Mouse (Mus musculus): ENCODE measurements at regions not wholly inside any gene's neighbourhood (a gene's known extent, or its start where the extent isn't known, plus 50 kb on each side); places are given as distances from the start of the nearest gene placed in this dataset.

GRCm38 (mm10) chr1:130309746-130310145, 113.1 kb downstream of the Cd55b start:
- Histone ChIP-seq H3K9ac (ENCODE audit: low read length) (no peak overlapping the region), H3K9me3 (ENCODE audit: control insufficient read depth, low read length) (no peaks in the 10 kb centered on the region), H3K27me3 (ENCODE audit: control insufficient read depth, insufficient read depth, low read length) (no peaks in the 10 kb centered on the region), H3K27ac (ENCODE audit: low read depth, low read length) (no peak overlapping the region), H3K36me3 (ENCODE audit: control insufficient read depth, insufficient read depth, low read length) (no peaks in the 10 kb centered on the region), H3K4me3 (ENCODE audit: low read depth, low read length) (no peak overlapping the region), H3K4me2 (no peak overlapping the region), H3K4me1 (ENCODE audit: control insufficient read depth, insufficient read depth, low read length) (no peaks in the 10 kb centered on the region)
- ATAC-seq (ENCODE audit: low FRiP score) (no peak), DNase-seq (ENCODE audit: low spot score, missing footprints) (peak; percentile 26)
- WGBS: 76% methylated on average over 2 of the region's 2 CpGs

- WGBS: 50% methylated on average over 11 of the region's 11 CpGs
- Histone ChIP-seq H3K4me1 (ENCODE audit: control insufficient read depth, insufficient read depth, low read length) (peaks cover 8% of the 10 kb centered on the region), H3K27me3 (ENCODE audit: control insufficient read depth, insufficient read depth, low read length) (no peaks in the 10 kb centered on the region), H3K9me3 (ENCODE audit: control insufficient read depth, low read length) (no peaks in the 10 kb centered on the region), H3K27ac (ENCODE audit: low read depth, low read length) (no peak overlapping the region), H3K4me2 (no peak overlapping the region), H3K36me3 (ENCODE audit: control insufficient read depth, insufficient read depth, low read length) (no peaks in the 10 kb centered on the region), H3K4me3 (ENCODE audit: low read depth, low read length) (no peak overlapping the region), H3K9ac (ENCODE audit: low read length) (no peak overlapping the region)
- no peak for ATAC-seq (ENCODE audit: low FRiP score)
- DNase-seq (ENCODE audit: low spot score, missing footprints): peak; percentile 79
Measured at GRCm38 (mm10) chr1:130301828-130302386, 120.9 kb downstream of the Cd55b start.

DNA sequence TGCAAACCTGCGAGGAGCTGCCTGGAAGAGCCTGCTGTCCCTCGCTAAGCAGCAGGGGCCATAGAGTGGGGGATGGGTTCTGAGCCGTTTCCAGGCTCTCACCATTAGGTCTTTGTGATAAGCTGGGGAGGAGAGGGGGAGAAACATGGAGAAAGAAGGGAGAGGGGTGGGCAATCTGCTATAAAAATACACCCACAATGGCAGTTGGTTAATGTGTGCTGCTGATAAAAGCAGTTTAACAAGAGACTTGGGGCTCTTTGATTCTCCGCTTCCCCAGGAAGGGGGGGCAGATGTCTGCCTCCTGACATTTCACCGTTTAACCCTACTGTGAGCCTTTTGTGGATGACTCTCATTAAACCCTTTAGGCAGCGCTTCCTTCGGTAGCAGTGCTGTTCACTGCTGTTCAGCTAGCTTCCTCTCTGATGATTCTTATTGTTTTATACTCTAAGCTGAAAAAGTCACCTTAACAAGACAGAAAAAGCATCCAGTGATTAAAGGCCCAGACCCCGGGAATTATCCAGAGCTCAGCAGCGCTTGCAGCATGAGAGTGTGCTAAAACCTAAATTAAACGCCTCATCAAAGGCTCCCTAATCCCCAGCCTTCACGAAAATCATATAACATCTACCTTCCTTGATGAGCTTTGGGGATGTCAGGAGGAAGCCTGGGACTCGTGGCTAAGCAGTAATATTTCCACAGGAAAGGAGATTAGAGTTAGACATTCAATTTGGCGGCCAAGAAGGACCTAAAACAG, 122.6 kb downstream of the Cd55b start:
- peak overlapping the region; percentile 14; the same call in 1 of the 2 replicates for H3K4me3 ChIP-seq (ENCODE audit: low read depth, low read length)
- H3K9ac ChIP-seq (ENCODE audit: low read length): peak overlapping the region; percentile 62
- ATAC-seq (ENCODE audit: low FRiP score) (peak; percentile 95), DNase-seq (ENCODE audit: low spot score, missing footprints) (peak; percentile 97)
- H3K4me2 ChIP-seq: peak overlapping the region; percentile 38
- peak overlapping the region; percentile 69 for H3K27ac ChIP-seq (ENCODE audit: low read depth, low read length)
- peaks cover 8% of the 10 kb centered on the region for H3K4me1 ChIP-seq (ENCODE audit: control insufficient read depth, insufficient read depth, low read length)
- WGBS: 4% methylated on average over 13 of the region's 13 CpGs
- no peaks in the 10 kb centered on the region for H3K36me3 ChIP-seq (ENCODE audit: control insufficient read depth, insufficient read depth, low read length)
- H3K9me3 ChIP-seq (ENCODE audit: control insufficient read depth, low read length): no peaks in the 10 kb centered on the region
- no peaks in the 10 kb centered on the region for H3K27me3 ChIP-seq (ENCODE audit: control insufficient read depth, insufficient read depth, low read length)

DNA sequence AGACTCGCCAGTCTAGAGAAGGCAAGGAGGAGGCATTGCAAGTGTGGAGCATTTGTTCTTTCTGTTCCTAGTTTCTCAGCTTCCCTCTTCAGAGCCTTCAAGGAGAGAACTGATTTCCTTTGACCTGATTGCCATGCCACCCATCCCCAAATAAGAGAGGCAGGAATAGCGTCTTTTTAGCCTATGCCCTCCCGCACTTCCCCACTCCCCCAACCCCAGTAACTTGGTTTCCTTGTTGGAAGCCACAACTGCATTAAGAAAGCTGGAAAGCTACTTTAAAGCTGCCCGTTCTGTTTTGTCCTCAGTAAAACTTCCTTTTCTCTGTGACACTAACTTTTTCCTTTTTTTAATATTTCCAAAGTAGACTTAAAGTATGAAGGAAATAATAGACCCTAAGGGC, 123.2 kb downstream of the Cd55b start:
- 6% methylated on average over 4 of the region's 4 CpGs for WGBS
- Histone ChIP-seq H3K4me3 (ENCODE audit: low read depth, low read length) (no peak overlapping the region), H3K27ac (ENCODE audit: low read depth, low read length) (peak overlapping the region; percentile 69), H3K27me3 (ENCODE audit: control insufficient read depth, insufficient read depth, low read length) (no peaks in the 10 kb centered on the region), H3K4me2 (peak overlapping the region; percentile 38), H3K9ac (ENCODE audit: low read length) (peak overlapping the region; percentile 62), H3K36me3 (ENCODE audit: control insufficient read depth, insufficient read depth, low read length) (no peaks in the 10 kb centered on the region), H3K9me3 (ENCODE audit: control insufficient read depth, low read length) (no peaks in the 10 kb centered on the region), H3K4me1 (ENCODE audit: control insufficient read depth, insufficient read depth, low read length) (peaks cover 8% of the 10 kb centered on the region)
- DNase-seq (ENCODE audit: low spot score, missing footprints): peak; percentile 94
- ATAC-seq (ENCODE audit: low FRiP score): peak; percentile 25

DNA sequence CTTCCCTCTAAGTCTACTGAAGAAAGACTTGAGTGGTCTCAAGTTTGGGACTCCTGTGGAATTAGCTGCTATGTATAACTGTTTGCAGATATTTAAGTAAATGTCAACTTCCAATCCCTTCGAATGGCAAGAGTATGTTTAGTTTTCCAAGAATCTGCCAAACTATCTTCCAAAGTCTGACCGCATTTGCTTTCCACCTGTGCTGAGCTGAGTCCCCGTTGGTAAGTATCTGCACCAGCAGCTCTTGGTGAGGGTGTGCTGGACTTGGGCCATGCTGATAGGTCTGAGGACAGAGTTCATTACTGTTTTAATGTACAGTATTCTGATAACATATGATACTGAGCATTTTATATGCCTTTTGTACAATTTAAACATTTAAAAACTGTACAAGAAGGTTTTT, 123.7 kb downstream of the Cd55b start:
- Histone ChIP-seq H3K36me3 (ENCODE audit: control insufficient read depth, insufficient read depth, low read length) (no peaks in the 10 kb centered on the region), H3K9me3 (ENCODE audit: control insufficient read depth, low read length) (no peaks in the 10 kb centered on the region), H3K9ac (ENCODE audit: low read length) (no peak overlapping the region), H3K4me1 (ENCODE audit: control insufficient read depth, insufficient read depth, low read length) (peaks cover 8% of the 10 kb centered on the region), H3K27ac (ENCODE audit: low read depth, low read length) (no peak overlapping the region), H3K4me2 (no peak overlapping the region), H3K27me3 (ENCODE audit: control insufficient read depth, insufficient read depth, low read length) (no peaks in the 10 kb centered on the region), H3K4me3 (ENCODE audit: low read depth, low read length) (no peak overlapping the region)
- WGBS: 60% methylated on average over 3 of the region's 3 CpGs
- ATAC-seq (ENCODE audit: low FRiP score) (no peak), DNase-seq (ENCODE audit: low spot score, missing footprints) (peak; percentile 83)

- no peak overlapping the region for H3K9ac ChIP-seq (ENCODE audit: low read length)
- H3K27me3 ChIP-seq (ENCODE audit: control insufficient read depth, insufficient read depth, low read length): no peaks in the 10 kb centered on the region
- 80% methylated on average over 1 of the region's 1 CpGs for WGBS
- H3K4me1 ChIP-seq (ENCODE audit: control insufficient read depth, insufficient read depth, low read length): peaks cover 8% of the 10 kb centered on the region
- H3K27ac ChIP-seq (ENCODE audit: low read depth, low read length): no peak overlapping the region
- H3K36me3 ChIP-seq (ENCODE audit: control insufficient read depth, insufficient read depth, low read length): no peaks in the 10 kb centered on the region
- no peak overlapping the region for H3K4me3 ChIP-seq (ENCODE audit: low read depth, low read length)
- H3K4me2 ChIP-seq: no peak overlapping the region
- no peaks in the 10 kb centered on the region for H3K9me3 ChIP-seq (ENCODE audit: control insufficient read depth, low read length)
- no peak for DNase-seq (ENCODE audit: low spot score, missing footprints)
- no peak for ATAC-seq (ENCODE audit: low FRiP score)
Measured at GRCm38 (mm10) chr1:130298636-130299035, 124.2 kb downstream of the Cd55b start.

GRCm38 (mm10) chr1:130297471-130297870, 125.3 kb downstream of the Cd55b start:
- peak; percentile 78 for DNase-seq (ENCODE audit: low spot score, missing footprints)
- no peaks in the 10 kb centered on the region for H3K36me3 ChIP-seq (ENCODE audit: control insufficient read depth, insufficient read depth, low read length)
- no peak overlapping the region for H3K27ac ChIP-seq (ENCODE audit: low read depth, low read length)
- no peak overlapping the region for H3K4me3 ChIP-seq (ENCODE audit: low read depth, low read length)
- H3K4me1 ChIP-seq (ENCODE audit: control insufficient read depth, insufficient read depth, low read length): peaks cover 8% of the 10 kb centered on the region
- 59% methylated on average over 2 of the region's 2 CpGs for WGBS
- H3K4me2 ChIP-seq: no peak overlapping the region
- H3K9me3 ChIP-seq (ENCODE audit: control insufficient read depth, low read length): no peaks in the 10 kb centered on the region
- no peak for ATAC-seq (ENCODE audit: low FRiP score)
- H3K9ac ChIP-seq (ENCODE audit: low read length): no peak overlapping the region
- no peaks in the 10 kb centered on the region for H3K27me3 ChIP-seq (ENCODE audit: control insufficient read depth, insufficient read depth, low read length)

GRCm38 (mm10) chr1:130285882-130286281, 136.9 kb downstream of the Cd55b start:
- WGBS: 93% methylated on average over 6 of the region's 6 CpGs
- Histone ChIP-seq H3K4me3 (ENCODE audit: low read depth, low read length) (no peak overlapping the region), H3K9me3 (ENCODE audit: control insufficient read depth, low read length) (no peaks in the 10 kb centered on the region), H3K9ac (ENCODE audit: low read length) (no peak overlapping the region), H3K27ac (ENCODE audit: low read depth, low read length) (no peak overlapping the region), H3K27me3 (ENCODE audit: control insufficient read depth, insufficient read depth, low read length) (no peaks in the 10 kb centered on the region), H3K4me2 (no peak overlapping the region), H3K36me3 (ENCODE audit: control insufficient read depth, insufficient read depth, low read length) (no peaks in the 10 kb centered on the region), H3K4me1 (ENCODE audit: control insufficient read depth, insufficient read depth, low read length) (no peaks in the 10 kb centered on the region)
- no peak for ATAC-seq (ENCODE audit: low FRiP score)
- peak; percentile 68 for DNase-seq (ENCODE audit: low spot score, missing footprints)

GRCm38 (mm10) chr1:130282153-130282552, 140.7 kb downstream of the Cd55b start:
- H3K27ac ChIP-seq (ENCODE audit: low read depth, low read length): no peak overlapping the region
- WGBS: 73% methylated on average over 3 of the region's 3 CpGs
- no peaks in the 10 kb centered on the region for H3K36me3 ChIP-seq (ENCODE audit: control insufficient read depth, insufficient read depth, low read length)
- no peaks in the 10 kb centered on the region for H3K4me1 ChIP-seq (ENCODE audit: control insufficient read depth, insufficient read depth, low read length)
- no peak overlapping the region for H3K4me2 ChIP-seq
- H3K9me3 ChIP-seq (ENCODE audit: control insufficient read depth, low read length): no peaks in the 10 kb centered on the region
- H3K27me3 ChIP-seq (ENCODE audit: control insufficient read depth, insufficient read depth, low read length): no peaks in the 10 kb centered on the region
- no peak overlapping the region for H3K9ac ChIP-seq (ENCODE audit: low read length)
- ATAC-seq (ENCODE audit: low FRiP score): no peak
- H3K4me3 ChIP-seq (ENCODE audit: low read depth, low read length): no peak overlapping the region
- peak; percentile 35 for DNase-seq (ENCODE audit: low spot score, missing footprints)
